Mouse (Mus musculus): ENCODE data around the gene Trpv4. TPM values are rescaled to one million over a fixed set of nuclear protein-coding genes. Genes with fewer than 3 reads are reported as not detected.

Gene Trpv4
- polyA plus RNA-seq, 1 experiment from 2014 or later, result 0.53 TPM

DNA sequence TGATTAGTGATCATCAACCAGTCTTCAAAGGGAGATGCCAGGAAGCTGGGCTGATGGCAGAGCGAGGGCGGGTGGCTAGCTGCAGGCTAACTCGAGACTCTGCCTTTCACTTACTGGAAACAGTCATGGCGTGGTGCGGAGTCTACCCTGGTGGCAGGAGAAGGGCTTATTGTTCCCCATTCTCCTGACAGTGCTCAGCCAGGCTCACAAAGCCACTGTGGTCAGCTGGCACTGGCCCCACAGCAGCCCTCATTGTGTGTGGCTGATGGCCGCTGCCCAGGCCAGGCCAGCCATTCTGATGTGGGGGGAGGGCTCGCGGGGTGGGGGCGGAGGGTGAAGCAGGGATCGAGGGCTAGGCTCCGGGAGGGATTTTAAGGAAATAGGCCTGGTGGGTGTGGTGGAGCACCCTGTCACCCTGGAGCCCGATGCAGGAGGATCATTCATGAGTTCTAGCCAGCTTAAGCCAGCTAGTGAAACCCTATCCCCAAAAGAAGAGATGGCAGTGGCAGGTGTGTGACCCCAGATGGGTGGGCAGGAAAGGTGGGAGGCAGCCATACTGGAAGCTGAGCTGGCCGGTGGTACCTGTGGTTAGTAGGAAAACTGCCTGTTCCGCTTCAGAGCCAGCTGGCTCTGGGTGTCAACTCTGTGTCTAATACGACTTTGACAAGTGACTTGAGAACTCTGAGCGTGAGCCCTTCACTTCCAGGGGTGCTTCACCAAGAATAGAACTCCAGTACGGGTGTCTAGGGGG lies 21.8 kb upstream of the Trpv4 start:
- H3K27me3 ChIP-seq (ENCODE audit: control insufficient read depth, insufficient read depth, low read depth, low read length), result no peaks in the 10 kb centered on the region
- no peak overlapping the region for H3K4me3 ChIP-seq (ENCODE audit: low read depth, low read length)
- ATAC-seq (ENCODE audit: low read depth), result no peak
- H3K4me1 ChIP-seq (ENCODE audit: control insufficient read depth, low read depth, low read length), result no peaks in the 10 kb centered on the region
- H3K9me3 ChIP-seq (replicated peaks; ENCODE audit: control insufficient read depth, low read length), result no peaks in the 10 kb centered on the region
- 56% methylated on average over 17 of the region's 17 CpGs for WGBS (ENCODE audit: insufficient replicate concordance)
- no peak overlapping the region for H3K9ac ChIP-seq (ENCODE audit: low read depth, low read length)
- no peaks in the 10 kb centered on the region for H3K36me3 ChIP-seq (ENCODE audit: control insufficient read depth, insufficient read depth)
- H3K27ac ChIP-seq (ENCODE audit: low read length), result no peak overlapping the region
- H3K4me2 ChIP-seq (ENCODE audit: low read depth, low read length), result no peak overlapping the region

DNA sequence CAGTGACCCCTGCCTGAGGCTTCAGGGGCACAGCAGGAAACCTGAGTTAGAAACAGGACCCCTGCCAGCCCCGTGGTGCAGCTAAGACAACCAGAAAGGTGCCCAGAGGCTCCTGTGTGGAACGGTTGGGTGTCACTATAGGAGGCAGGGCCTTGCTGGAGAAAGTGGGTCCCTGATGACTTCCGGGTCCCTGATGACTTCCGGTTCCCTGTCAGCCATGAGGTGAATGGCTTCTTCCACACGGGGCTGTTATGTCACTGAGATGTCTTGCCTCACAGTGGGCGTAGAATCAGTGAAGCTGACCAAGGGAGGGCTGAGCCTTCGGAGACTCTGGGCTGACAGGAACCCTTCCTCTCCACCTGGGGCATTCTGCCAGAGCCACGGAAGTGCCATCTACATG lies 16.4 kb upstream of the Trpv4 start:
- no peaks in the 10 kb centered on the region for H3K36me3 ChIP-seq (ENCODE audit: control insufficient read depth, insufficient read depth)
- no peaks in the 10 kb centered on the region for H3K4me1 ChIP-seq (ENCODE audit: control insufficient read depth, low read depth, low read length)
- ATAC-seq (ENCODE audit: low read depth), result no peak
- no peak overlapping the region for H3K27ac ChIP-seq (ENCODE audit: low read length)
- no peaks in the 10 kb centered on the region for H3K9me3 ChIP-seq (replicated peaks; ENCODE audit: control insufficient read depth, low read length)
- H3K4me2 ChIP-seq (ENCODE audit: low read depth, low read length), result no peak overlapping the region
- no peak overlapping the region for H3K4me3 ChIP-seq (ENCODE audit: low read depth, low read length)
- 67% methylated on average over 8 of the region's 8 CpGs for whole genome bisulfite sequencing (ENCODE audit: insufficient replicate concordance)
- no peak overlapping the region for H3K9ac ChIP-seq (ENCODE audit: low read depth, low read length)
- H3K27me3 ChIP-seq (ENCODE audit: control insufficient read depth, insufficient read depth, low read depth, low read length), result no peaks in the 10 kb centered on the region

DNA sequence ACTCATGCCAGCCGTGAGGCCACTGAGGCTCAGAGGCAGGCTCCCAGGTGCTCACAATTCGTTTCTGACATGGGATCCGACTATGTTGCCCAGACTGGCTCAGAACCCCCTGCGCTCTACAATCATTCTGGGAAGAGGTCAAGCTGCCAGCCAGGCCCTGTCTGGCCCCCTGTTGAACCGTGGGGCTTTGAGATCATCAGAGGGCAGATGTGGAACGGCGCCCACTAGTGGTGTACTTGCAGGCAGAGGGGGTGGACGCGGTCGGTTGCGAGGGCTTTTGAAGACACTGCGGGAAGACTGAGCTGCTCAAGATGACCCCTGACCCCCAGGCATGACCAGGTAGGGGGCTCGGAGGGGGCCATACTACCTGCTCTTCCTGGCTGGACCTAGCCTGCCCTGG lies 14.9 kb upstream of the Trpv4 start:
- Histone ChIP-seq H3K4me2 (ENCODE audit: low read depth, low read length) (no peak overlapping the region), H3K9ac (ENCODE audit: low read depth, low read length) (no peak overlapping the region), H3K4me1 (ENCODE audit: control insufficient read depth, low read depth, low read length) (no peaks in the 10 kb centered on the region), H3K4me3 (ENCODE audit: low read depth, low read length) (no peak overlapping the region), H3K27me3 (ENCODE audit: control insufficient read depth, insufficient read depth, low read depth, low read length) (no peaks in the 10 kb centered on the region), H3K9me3 (replicated peaks; ENCODE audit: control insufficient read depth, low read length) (no peaks in the 10 kb centered on the region), H3K27ac (ENCODE audit: low read length) (no peak overlapping the region), H3K36me3 (ENCODE audit: control insufficient read depth, insufficient read depth) (no peaks in the 10 kb centered on the region)
- 72% methylated on average over 13 of the region's 13 CpGs for WGBS (ENCODE audit: insufficient replicate concordance)
- ATAC-seq (ENCODE audit: low read depth), result no peak

DNA sequence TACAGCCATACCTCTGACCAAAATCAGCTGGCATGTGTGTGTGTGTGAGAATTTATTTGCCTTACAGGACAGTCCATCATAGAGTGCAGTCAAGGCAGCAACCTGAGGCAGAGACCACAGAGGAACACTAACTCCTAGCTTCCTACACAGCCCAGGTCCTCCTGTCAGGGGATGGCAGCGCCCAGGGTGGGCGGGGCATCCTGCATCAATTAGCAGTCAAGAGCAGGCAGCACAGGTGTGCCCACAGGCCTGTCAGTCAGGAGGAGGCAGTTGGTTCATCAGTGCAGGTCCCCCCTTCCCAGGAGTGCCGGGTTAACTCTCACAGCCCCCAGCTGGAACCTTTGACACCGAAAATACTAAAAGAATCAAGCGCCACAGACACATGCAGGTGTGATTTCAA lies 10.8 kb upstream of the Trpv4 start:
- Histone ChIP-seq H3K4me1 (ENCODE audit: control insufficient read depth, low read depth, low read length) (peaks cover 8% of the 10 kb centered on the region), H3K36me3 (ENCODE audit: control insufficient read depth, insufficient read depth) (no peaks in the 10 kb centered on the region), H3K9me3 (replicated peaks; ENCODE audit: control insufficient read depth, low read length) (no peaks in the 10 kb centered on the region), H3K9ac (ENCODE audit: low read depth, low read length) (no peak overlapping the region), H3K4me3 (ENCODE audit: low read depth, low read length) (no peak overlapping the region), H3K4me2 (ENCODE audit: low read depth, low read length) (no peak overlapping the region), H3K27me3 (ENCODE audit: control insufficient read depth, insufficient read depth, low read depth, low read length) (no peaks in the 10 kb centered on the region; the same call in 1 of the 2 replicates), H3K27ac (ENCODE audit: low read length) (no peak overlapping the region)
- WGBS (ENCODE audit: insufficient replicate concordance), result 84% methylated on average over 5 of the region's 5 CpGs
- no peak for ATAC-seq (ENCODE audit: low read depth)

DNA sequence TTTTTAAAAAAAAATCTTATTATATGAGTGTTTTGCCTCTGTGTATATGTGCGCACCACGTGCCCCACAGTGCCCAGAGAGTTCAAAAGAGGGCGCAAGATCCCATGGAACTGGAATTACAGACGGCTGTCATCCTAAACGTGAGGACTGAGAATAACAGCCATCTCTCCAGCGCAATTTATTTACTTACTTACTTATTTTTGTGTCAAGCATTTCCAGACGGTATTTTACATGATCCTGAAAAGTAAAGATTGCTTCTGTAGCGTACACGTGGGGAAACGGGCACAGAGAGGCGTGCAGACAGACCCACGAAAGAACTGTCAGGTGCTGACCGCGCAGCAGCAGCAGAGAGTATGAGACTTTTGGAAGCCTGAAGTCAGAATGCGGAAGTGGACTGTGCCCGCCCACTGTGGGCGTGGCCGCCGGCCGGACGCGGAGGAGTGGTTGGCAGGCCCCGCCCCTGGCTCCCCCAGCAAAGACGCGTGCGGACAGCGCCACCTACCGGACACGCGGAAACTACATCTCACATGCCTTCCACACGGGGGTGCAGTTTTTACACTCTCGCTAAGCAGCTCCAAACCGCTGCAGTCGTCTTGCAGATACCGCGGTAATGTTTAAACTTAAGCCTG lies 9.1 kb upstream of the Trpv4 start:
- H3K27ac ChIP-seq (ENCODE audit: low read length), result peak overlapping the region; percentile 75
- no peaks in the 10 kb centered on the region for H3K36me3 ChIP-seq (ENCODE audit: control insufficient read depth, insufficient read depth)
- peak overlapping the region; percentile 75 for H3K4me2 ChIP-seq (ENCODE audit: low read depth, low read length)
- no peaks in the 10 kb centered on the region for H3K9me3 ChIP-seq (replicated peaks; ENCODE audit: control insufficient read depth, low read length)
- peak overlapping the region; percentile 58 for H3K4me3 ChIP-seq (ENCODE audit: low read depth, low read length)
- no peaks in the 10 kb centered on the region; the same call in 1 of the 2 replicates for H3K27me3 ChIP-seq (ENCODE audit: control insufficient read depth, insufficient read depth, low read depth, low read length)
- peak overlapping the region; percentile 57 for H3K9ac ChIP-seq (ENCODE audit: low read depth, low read length)
- 2% methylated on average over 36 of the region's 36 CpGs for WGBS (ENCODE audit: insufficient replicate concordance)
- peaks cover 8% of the 10 kb centered on the region for H3K4me1 ChIP-seq (ENCODE audit: control insufficient read depth, low read depth, low read length)
- ATAC-seq (ENCODE audit: low read depth), result peak; percentile 96

DNA sequence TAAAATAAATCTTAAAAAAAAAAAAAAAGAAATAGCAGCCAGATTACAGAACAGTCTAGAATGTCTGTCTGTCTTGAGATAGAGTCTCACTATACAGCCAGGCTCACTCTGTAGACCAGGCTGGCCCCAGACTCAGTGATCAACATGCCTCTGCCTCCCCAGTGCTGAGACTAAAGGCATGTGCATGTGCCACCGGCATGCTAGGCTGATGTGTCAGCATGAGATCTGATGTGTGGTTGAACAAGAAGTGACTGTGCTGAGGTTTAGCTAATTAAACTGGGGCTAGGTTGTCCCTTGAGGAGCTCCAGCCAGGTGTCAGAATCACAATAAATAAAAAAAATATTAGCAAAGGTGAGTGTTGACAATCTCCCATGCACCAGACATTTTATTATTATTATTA lies 8.4 kb upstream of the Trpv4 start:
- ATAC-seq (ENCODE audit: low read depth), result no peak
- Histone ChIP-seq H3K4me3 (ENCODE audit: low read depth, low read length) (no peak overlapping the region), H3K36me3 (ENCODE audit: control insufficient read depth, insufficient read depth) (no peaks in the 10 kb centered on the region), H3K9me3 (replicated peaks; ENCODE audit: control insufficient read depth, low read length) (no peaks in the 10 kb centered on the region), H3K27me3 (ENCODE audit: control insufficient read depth, insufficient read depth, low read depth, low read length) (no peaks in the 10 kb centered on the region; the same call in 1 of the 2 replicates), H3K4me1 (ENCODE audit: control insufficient read depth, low read depth, low read length) (peaks cover 8% of the 10 kb centered on the region), H3K27ac (ENCODE audit: low read length) (no peak overlapping the region), H3K9ac (ENCODE audit: low read depth, low read length) (no peak overlapping the region), H3K4me2 (ENCODE audit: low read depth, low read length) (peak overlapping the region; percentile 75)
- WGBS (ENCODE audit: insufficient replicate concordance), result 32% methylated on average over 1 of the region's 1 CpGs

DNA sequence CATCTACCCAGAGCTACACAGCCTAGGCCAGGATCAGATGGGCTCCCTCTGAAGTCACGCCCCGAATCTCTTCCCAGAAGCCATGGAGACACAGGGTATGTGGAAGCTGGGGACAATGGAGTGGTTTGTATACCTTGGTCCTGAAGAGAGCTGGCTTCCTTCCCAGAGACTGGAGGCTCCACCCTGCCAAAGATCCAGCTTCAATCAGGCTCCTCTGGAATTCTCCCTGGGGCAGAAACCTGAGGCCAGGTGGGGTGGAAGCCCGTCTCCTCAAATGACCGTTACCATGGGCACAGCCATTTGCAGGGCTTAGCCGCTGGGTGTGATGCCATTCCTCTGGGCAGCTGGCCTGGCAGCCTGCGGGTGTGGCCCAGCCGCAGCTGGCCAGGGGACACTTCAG lies 6.5 kb upstream of the Trpv4 start:
- no peak overlapping the region for H3K4me2 ChIP-seq (ENCODE audit: low read depth, low read length)
- H3K4me3 ChIP-seq (ENCODE audit: low read depth, low read length), result no peak overlapping the region
- H3K4me1 ChIP-seq (ENCODE audit: control insufficient read depth, low read depth, low read length), result peaks cover 8% of the 10 kb centered on the region
- no peaks in the 10 kb centered on the region for H3K9me3 ChIP-seq (replicated peaks; ENCODE audit: control insufficient read depth, low read length)
- WGBS (ENCODE audit: insufficient replicate concordance), result 72% methylated on average over 7 of the region's 7 CpGs
- H3K36me3 ChIP-seq (ENCODE audit: control insufficient read depth, insufficient read depth), result no peaks in the 10 kb centered on the region
- no peak overlapping the region for H3K27ac ChIP-seq (ENCODE audit: low read length)
- no peak for ATAC-seq (ENCODE audit: low read depth)
- H3K27me3 ChIP-seq (ENCODE audit: control insufficient read depth, insufficient read depth, low read depth, low read length), result peaks cover 4% of the 10 kb centered on the region; the same call in 1 of the 2 replicates
- H3K9ac ChIP-seq (ENCODE audit: low read depth, low read length), result no peak overlapping the region

DNA sequence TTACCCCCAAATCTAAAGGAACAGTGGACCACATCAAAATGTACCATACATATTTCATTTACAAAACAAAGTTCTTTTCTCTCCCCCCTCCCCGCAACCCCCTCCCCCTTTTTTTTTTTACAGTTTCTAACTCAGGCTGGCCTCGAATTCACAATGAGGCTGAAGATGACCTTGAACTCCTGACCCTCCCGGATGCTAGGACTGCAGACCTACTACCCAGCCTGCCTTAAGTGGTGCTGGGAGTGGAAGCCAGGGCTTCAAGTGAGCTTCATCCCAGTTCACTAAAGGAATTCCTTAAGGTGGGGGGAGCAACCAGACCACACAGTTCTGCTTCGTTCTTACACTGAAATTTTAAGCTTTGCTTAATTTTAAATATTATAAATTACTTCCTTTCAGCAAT lies 5.9 kb upstream of the Trpv4 start:
- no peaks in the 10 kb centered on the region for H3K9me3 ChIP-seq (replicated peaks; ENCODE audit: control insufficient read depth, low read length)
- no peak overlapping the region for H3K9ac ChIP-seq (ENCODE audit: low read depth, low read length)
- no peak overlapping the region for H3K27ac ChIP-seq (ENCODE audit: low read length)
- no peak for ATAC-seq (ENCODE audit: low read depth)
- no peak overlapping the region for H3K4me3 ChIP-seq (ENCODE audit: low read depth, low read length)
- peaks cover 10% of the 10 kb centered on the region for H3K27me3 ChIP-seq (ENCODE audit: control insufficient read depth, insufficient read depth, low read depth, low read length)
- no peaks in the 10 kb centered on the region for H3K36me3 ChIP-seq (ENCODE audit: control insufficient read depth, insufficient read depth)
- WGBS (ENCODE audit: insufficient replicate concordance), result 48% methylated on average over 4 of the region's 4 CpGs
- no peak overlapping the region for H3K4me2 ChIP-seq (ENCODE audit: low read depth, low read length)
- peaks cover 8% of the 10 kb centered on the region for H3K4me1 ChIP-seq (ENCODE audit: control insufficient read depth, low read depth, low read length)

DNA sequence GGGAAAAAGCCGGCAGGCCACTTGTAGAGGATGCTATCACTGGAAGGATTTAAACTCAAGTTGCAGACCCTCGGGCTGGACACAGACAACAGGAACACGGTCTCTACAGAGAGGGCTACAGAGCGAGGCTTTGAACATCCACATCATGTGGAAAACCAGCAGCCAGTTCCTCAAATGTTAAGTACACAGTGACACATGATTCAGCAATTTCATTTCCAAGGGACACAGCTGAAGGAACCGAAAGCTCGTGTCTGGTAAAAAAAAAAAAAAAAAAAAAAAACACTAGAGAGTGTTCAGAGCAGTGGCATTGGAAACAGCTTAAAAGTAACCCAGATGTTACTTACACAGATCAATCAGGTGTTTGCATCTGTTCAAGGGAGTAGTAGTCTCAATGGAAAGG lies 2.8 kb upstream of the Trpv4 start:
- Histone ChIP-seq H3K36me3 (ENCODE audit: control insufficient read depth, insufficient read depth) (no peaks in the 10 kb centered on the region), H3K27me3 (ENCODE audit: control insufficient read depth, insufficient read depth, low read depth, low read length) (peaks cover 38% of the 10 kb centered on the region), H3K27ac (ENCODE audit: low read length) (no peak overlapping the region), H3K9ac (ENCODE audit: low read depth, low read length) (no peak overlapping the region), H3K4me1 (ENCODE audit: control insufficient read depth, low read depth, low read length) (peaks cover 3% of the 10 kb centered on the region), H3K4me2 (ENCODE audit: low read depth, low read length) (no peak overlapping the region), H3K9me3 (replicated peaks; ENCODE audit: control insufficient read depth, low read length) (no peaks in the 10 kb centered on the region), H3K4me3 (ENCODE audit: low read depth, low read length) (no peak overlapping the region)
- 16% methylated on average over 6 of the region's 6 CpGs for WGBS (ENCODE audit: insufficient replicate concordance)
- ATAC-seq (ENCODE audit: low read depth), result no peak
